Mouse (Mus musculus): ENCODE data around the gene Zrsr2.

GRCm38 (mm10) chrX:163908337-163909250, 49.9 kb downstream of the Zrsr2 start, which contains the start of gene Ap1s2:
- TF ChIP-seq CTCF (conservative IDR thresholded peaks at IDR 0.05 in 1 of 2, IDR thresholded peaks at IDR 0.05 in 1 of 2; ENCODE audit: low read depth in 2 of 2, low read length in 2 of 2) (peak in 1 of 2 experiments; percentile 34; a peak in 2 of 4 replicates), USF2 (conservative IDR thresholded peaks at IDR 0.05; ENCODE audit: low read depth, low read length) (peak; percentile 88), MAZ (IDR thresholded peaks at IDR 0.05; ENCODE audit: low read depth, low read length) (no peak), TBP (conservative IDR thresholded peaks at IDR 0.05; ENCODE audit: low read depth, low read length) (no peak), USF1 (IDR thresholded peaks at IDR 0.05; ENCODE audit: low read depth, low read length) (peak; percentile 93), MAX (IDR thresholded peaks at IDR 0.05; ENCODE audit: low read length) (peak; percentile 90), POLR2A (IDR thresholded peaks at IDR 0.05; ENCODE audit: low read depth, low read length) (peak; percentile 85), RAD21 (IDR thresholded peaks at IDR 0.05; ENCODE audit: low read depth, low read length) (peak; percentile 9), TCF12 (IDR thresholded peaks at IDR 0.05; ENCODE audit: low read depth, low read length) (peak; percentile 40; the same call in 1 of the 2 replicates), ZC3H11A (IDR thresholded peaks at IDR 0.05; ENCODE audit: low read depth, low read length) (no peak), NRF1 (IDR thresholded peaks at IDR 0.05; ENCODE audit: low read depth, low read length) (peak; percentile 81), POLR2AphosphoS2 (IDR thresholded peaks at IDR 0.05; ENCODE audit: low read depth, low read length) (no peak)
